Mouse (Mus musculus): ENCODE data around the gene 4921539E11Rik.

GRCm38 (mm10) chr4:103326994-103327393 is 36.3 kb upstream of the 4921539E11Rik start:
- TF ChIP-seq CTCF (IDR thresholded peaks at IDR 0.05; ENCODE audit: low read depth) (peak; percentile 72), EP300 (IDR thresholded peaks at IDR 0.05; ENCODE audit: low read depth) (no peak)
